Mouse (Mus musculus) neutrophil, adult 5-6 weeks (primary cell): ENCODE results near the gene Fgfr2. TPM values are rescaled to one million over a fixed set of nuclear protein-coding genes. Genes with fewer than 3 reads are reported as not detected.

Source experiments
- ATAC-seq: fragments of 151-379, 151-347 bp; 2 replicates; pipeline ENCODE4 v1.8.0; 2017; ENCODE audit warnings: mild to moderate bottlenecking, moderate TSS enrichment; ENCODE audit not compliant: insufficient number of reproducible peaks, poor library complexity, low FRiP score, severe bottlenecking; ENCODE audit errors: extremely low read depth
- total RNA-seq: library from RNA; stranded (forward); fragments of 200-1000 nt; gene quantifications from 2 replicates; pipeline ENCODE4 v1.2.3, GENCODE M21; 2017

The Fgfr2 gene
- total RNA-seq, 1 experiment from 2014 or later, result not detected

GRCm38 (mm10) chr7:131805525-131806202, 1317.5 kb downstream of the Fgfr2 start:
- ATAC-seq, result no peak

GRCm38 (mm10) chr7:131800416-131801045, 1322.6 kb downstream of the Fgfr2 start:
- ATAC-seq, result no peak

- ATAC-seq, result no peak
Measured at GRCm38 (mm10) chr7:131797161-131797560, 1326.0 kb downstream of the Fgfr2 start.

GRCm38 (mm10) chr7:131788595-131789206, 1334.4 kb downstream of the Fgfr2 start:
- no peak for ATAC-seq

GRCm38 (mm10) chr7:131785721-131786120, 1337.4 kb downstream of the Fgfr2 start:
- no peak for ATAC-seq

- no peak for ATAC-seq
Measured at GRCm38 (mm10) chr7:131778271-131778985, 1344.7 kb downstream of the Fgfr2 start.

GRCm38 (mm10) chr7:131777461-131778270, 1345.5 kb downstream of the Fgfr2 start:
- ATAC-seq, result no peak

GRCm38 (mm10) chr7:131776191-131776752, 1346.9 kb downstream of the Fgfr2 start:
- no peak for ATAC-seq

GRCm38 (mm10) chr7:131757922-131758321, 1365.2 kb downstream of the Fgfr2 start:
- ATAC-seq, result no peak

GRCm38 (mm10) chr7:131747152-131748010, 1375.8 kb downstream of the Fgfr2 start:
- no peak for ATAC-seq

GRCm38 (mm10) chr7:131746752-131747151, 1376.4 kb downstream of the Fgfr2 start:
- ATAC-seq, result no peak

- no peak for ATAC-seq
Measured at GRCm38 (mm10) chr7:131743193-131743592, 1380.0 kb downstream of the Fgfr2 start.

- no peak for ATAC-seq
Measured at GRCm38 (mm10) chr7:131722783-131723575, 1400.2 kb downstream of the Fgfr2 start.

GRCm38 (mm10) chr7:131722316-131722715, 1400.8 kb downstream of the Fgfr2 start:
- ATAC-seq, result no peak

GRCm38 (mm10) chr7:131718280-131718679, 1404.9 kb downstream of the Fgfr2 start:
- ATAC-seq, result no peak

- ATAC-seq, result no peak
Measured at GRCm38 (mm10) chr7:131713076-131713475, 1410.1 kb downstream of the Fgfr2 start.

- no peak for ATAC-seq
Measured at GRCm38 (mm10) chr7:131696889-131697288, 1426.3 kb downstream of the Fgfr2 start.
